Mouse (Mus musculus) testis, postnatal 10 days (tissue): ENCODE results near the gene Supt7l.

Source experiments
- DNase-seq: peaks from one replicate; pipeline ENCODE4 v3.0.0; 2021; ENCODE audit warnings: low spot score

Supt7l gene

DNA sequence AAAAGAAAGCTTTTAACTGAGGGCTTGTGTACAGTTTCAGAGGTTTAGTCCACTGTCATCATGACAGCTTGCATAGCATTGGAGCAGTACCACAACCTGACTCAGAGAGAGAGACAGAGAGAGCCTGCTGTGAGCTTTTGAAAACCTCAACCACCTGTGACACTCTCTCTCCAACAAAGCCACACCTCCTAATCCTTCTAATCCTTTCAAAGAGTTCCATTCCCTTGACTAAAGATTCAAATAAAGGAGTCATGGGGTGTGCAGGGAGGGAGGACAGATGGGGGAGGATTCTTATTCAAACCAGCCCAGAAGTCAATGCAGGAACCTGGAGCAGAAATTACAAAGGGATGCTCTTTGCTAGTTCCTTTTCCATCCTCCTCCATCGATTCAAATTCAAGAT lies 35.6 kb downstream of the Supt7l start:
- DNase-seq: no peak

GRCm38 (mm10) chr5:31489116-31489769 lies 38.4 kb downstream of the Supt7l start:
- no peak for DNase-seq

- no peak for DNase-seq
These were observed 39.7 kb downstream of the Supt7l start for GRCm38 (mm10) chr5:31487889-31488288.

- no peak for DNase-seq
These were observed 42.2 kb downstream of the Supt7l start, which contains the start of gene 4930548H24Rik for GRCm38 (mm10) chr5:31485440-31485839. Gene 4930548H24Rik, plus strand, starts transcription at chr5:31485740.

GRCm38 (mm10) chr5:31480536-31480935 lies 47.1 kb downstream of the Supt7l start:
- no peak for DNase-seq

GRCm38 (mm10) chr5:31470334-31470733 lies 57.3 kb downstream of the Supt7l start:
- DNase-seq: peak; percentile 83

DNA sequence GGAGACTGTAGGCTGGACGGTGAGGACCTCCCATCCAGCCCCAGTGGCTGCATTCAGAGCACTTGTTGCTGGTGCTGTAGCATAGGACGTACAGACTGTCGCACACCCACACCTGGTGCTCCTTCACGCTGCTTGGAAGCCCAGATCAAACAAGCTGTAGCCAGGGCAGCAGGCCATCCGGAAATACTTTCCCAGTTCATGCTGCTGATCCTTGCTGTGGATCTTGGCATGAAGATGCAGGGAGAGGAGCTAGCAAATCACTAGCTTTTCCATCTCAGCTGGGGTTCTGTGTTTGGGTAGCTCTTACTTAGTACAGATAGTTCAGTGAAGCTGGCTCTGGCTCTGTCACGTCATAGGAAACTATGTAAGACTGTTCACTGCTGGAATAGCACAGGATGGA lies 57.9 kb downstream of the Supt7l start:
- DNase-seq: no peak

GRCm38 (mm10) chr5:31467798-31468197 lies 59.8 kb downstream of the Supt7l start:
- DNase-seq: no peak
